Mouse (Mus musculus): Measurements from ENCODE around the gene Gm3233.

DNA sequence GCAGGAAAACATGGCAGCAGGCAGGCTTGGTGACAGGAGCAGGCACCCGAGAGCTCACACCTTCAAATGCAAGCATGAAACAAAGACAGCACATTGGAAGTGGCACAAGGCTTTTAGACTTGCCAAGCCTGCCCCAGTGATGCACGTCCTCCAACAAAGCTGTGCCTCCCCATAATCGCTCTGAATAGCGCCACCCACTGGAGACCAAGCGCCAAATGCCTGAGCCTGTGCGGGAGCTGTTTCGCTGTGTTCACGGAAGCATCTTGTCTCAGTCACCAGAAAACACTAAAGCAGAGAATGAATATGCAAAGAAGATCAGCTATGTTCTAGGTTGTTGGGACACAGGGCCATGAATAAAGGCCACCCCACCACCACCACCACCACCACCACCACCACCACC, 34.6 kb downstream of the Gm3233 start:
- no peak for TF ChIP-seq CTCF (IDR thresholded peaks at IDR 0.05; ENCODE audit: extremely low read depth, insufficient read depth, low read length)
- TF ChIP-seq POLR2A (IDR thresholded peaks at IDR 0.05; ENCODE audit: extremely low read depth, insufficient read depth, low read length), result no peak

Measured in cortical plate, adult 2 months (tissue).